Mouse (Mus musculus) heart, embryonic 12.5 days (tissue): Measurements from ENCODE around the gene Ube3b. TPM values are rescaled to one million over a fixed set of nuclear protein-coding genes. Genes with fewer than 3 reads are reported as not detected.

Source experiments
- ATAC-seq: fragments of 200-750 bp; cut with Nextera tagmentation; 2 replicates; pipeline ENCODE4 v1.8.0; 2017; ENCODE audit warnings: moderate TSS enrichment, moderate library complexity; ENCODE audit not compliant: insufficient number of reproducible peaks, low FRiP score
- H3K27ac ChIP-seq: fragments of 300-500 bp; sonication (generic); 2 replicates; pipeline ENCODE4 v1.5.1; 2016; ENCODE audit warnings: mild to moderate bottlenecking, moderate library complexity; ENCODE audit not compliant: poor library complexity, severe bottlenecking
- H3K27me3 ChIP-seq: fragments of 300-500 bp; sonication (generic); replicated peaks from 2 replicates; pipeline ENCODE4 v1.6.1; 2016; ENCODE audit warnings: mild to moderate bottlenecking, moderate library complexity
- H3K36me3 ChIP-seq: fragments of 300-500 bp; sonication (generic); 2 replicates; pipeline ENCODE4 v1.6.1; 2016; ENCODE audit warnings: mild to moderate bottlenecking, moderate library complexity
- H3K4me1 ChIP-seq: fragments of 300-500 bp; sonication (generic); replicated peaks from 2 replicates; pipeline ENCODE4 v1.6.1; 2016; ENCODE audit warnings: mild to moderate bottlenecking
- H3K4me2 ChIP-seq: fragments of 300-500 bp; sonication (generic); 2 replicates; pipeline ENCODE4 v1.6.1; 2016; ENCODE audit warnings: mild to moderate bottlenecking, moderate library complexity
- H3K4me3 ChIP-seq: fragments of 300-500 bp; sonication (generic); 2 replicates; pipeline ENCODE4 v1.5.1; 2016; ENCODE audit warnings: mild to moderate bottlenecking
- H3K9ac ChIP-seq: fragments of 300-500 bp; sonication (generic); 2 replicates; pipeline ENCODE4 v1.6.1; 2016; ENCODE audit warnings: mild to moderate bottlenecking, moderate library complexity
- H3K9me3 ChIP-seq: fragments of 300-500 bp; sonication (generic); replicated peaks from 2 replicates; pipeline ENCODE4 v1.6.1; 2016; ENCODE audit warnings: mild to moderate bottlenecking, moderate library complexity
- WGBS: fragments of 180-500 bp; shearing (Covaris S2); methylation state at CpG from one replicate; pipeline ENCODE4 v1.1.7; 2016; 5-methylcytosine and 5-hydroxymethylcytosine counted together
- microRNA-seq: library from miRNA; unstranded; fragments of <30 nt; microRNA quantifications from one replicate; pipeline ENCODE4, GENCODE M21; 2017
- polyA plus RNA-seq: library from polyadenylated mRNA; unstranded; fragments of >200 nt; fragmentation: Nextera tagmentation; extraction: Ambion mirVana; gene quantifications from 2 replicates; pipeline ENCODE4 v1.2.1, GENCODE M21; 2016

Ube3b gene
- polyA plus RNA-seq, 1 experiment from 2014 or later: 57.0 TPM

- WGBS: 79% methylated on average over 24 of the region's 24 CpGs
- Histone ChIP-seq H3K27ac (no peak overlapping the region), H3K36me3 (no peaks in the 10 kb centered on the region), H3K4me2 (no peak overlapping the region), H3K4me3 (no peak overlapping the region), H3K4me1 (peaks cover 25% of the 10 kb centered on the region), H3K27me3 (peaks cover 11% of the 10 kb centered on the region), H3K9me3 (no peaks in the 10 kb centered on the region), H3K9ac (no peak overlapping the region)
- no peak for ATAC-seq
Measured at GRCm38 (mm10) chr5:114462067-114463040, 81.9 kb downstream of the Ube3b start.

- ATAC-seq: no peak
- 62% methylated on average over 2 of the region's 2 CpGs for WGBS
Measured at GRCm38 (mm10) chr5:114464561-114464960, 84.2 kb downstream of the Ube3b start.

GRCm38 (mm10) chr5:114465641-114466040 lies 85.2 kb downstream of the Ube3b start:
- Histone ChIP-seq H3K9me3 (no peaks in the 10 kb centered on the region), H3K4me3 (no peak overlapping the region), H3K27ac (no peak overlapping the region), H3K27me3 (no peaks in the 10 kb centered on the region), H3K9ac (no peak overlapping the region), H3K4me2 (no peak overlapping the region), H3K36me3 (no peaks in the 10 kb centered on the region), H3K4me1 (peaks cover 28% of the 10 kb centered on the region)
- 0 out of 2 replicates have a peak, but pooled peaks have one; percentile 9 for ATAC-seq
- 70% methylated on average over 7 of the region's 7 CpGs for WGBS

More at GRCm38 (mm10) chr5:114464561-114464960, 84.2 kb downstream of the Ube3b start:
- Histone ChIP-seq H3K4me2 (no peak overlapping the region), H3K9ac (no peak overlapping the region), H3K27ac (no peak overlapping the region), H3K36me3 (no peaks in the 10 kb centered on the region), H3K4me3 (no peak overlapping the region), H3K4me1 (peaks cover 28% of the 10 kb centered on the region), H3K9me3 (no peaks in the 10 kb centered on the region), H3K27me3 (peaks cover 4% of the 10 kb centered on the region; the same call in 1 of the 2 replicates)

GRCm38 (mm10) chr5:114467019-114467418 lies 86.6 kb downstream of the Ube3b start:
- Histone ChIP-seq H3K9ac (0 out of 2 replicates have a peak overlapping the region, but pooled peaks have one; percentile 42), H3K27me3 (no peaks in the 10 kb centered on the region), H3K4me3 (peak overlapping the region; percentile 39), H3K9me3 (no peaks in the 10 kb centered on the region), H3K4me2 (peak overlapping the region; percentile 65), H3K27ac (peak overlapping the region; percentile 45), H3K36me3 (no peaks in the 10 kb centered on the region), H3K4me1 (peaks cover 23% of the 10 kb centered on the region)
- ATAC-seq: peak; percentile 38; the same call in 1 of the 2 replicates
- 2% methylated on average over 11 of the region's 11 CpGs for WGBS

- H3K4me3 ChIP-seq: peak overlapping the region; percentile 39
- peak overlapping the region; percentile 45 for H3K27ac ChIP-seq
- H3K4me2 ChIP-seq: peak overlapping the region; percentile 65
- 0% methylated on average over 9 of the region's 13 CpGs for WGBS
- peak; percentile 80 for ATAC-seq
- H3K9ac ChIP-seq: 0 out of 2 replicates have a peak overlapping the region, but pooled peaks have one; percentile 42
- no peaks in the 10 kb centered on the region for H3K9me3 ChIP-seq
- H3K4me1 ChIP-seq: peaks cover 23% of the 10 kb centered on the region
- no peaks in the 10 kb centered on the region for H3K36me3 ChIP-seq
- no peaks in the 10 kb centered on the region for H3K27me3 ChIP-seq
Measured at GRCm38 (mm10) chr5:114467430-114467829, 87.0 kb downstream of the Ube3b start.

- peak overlapping the region; percentile 45 for H3K27ac ChIP-seq
- 63% methylated on average over 4 of the region's 4 CpGs for WGBS
- peak overlapping the region; percentile 65 for H3K4me2 ChIP-seq
- peaks cover 23% of the 10 kb centered on the region for H3K4me1 ChIP-seq
- H3K36me3 ChIP-seq: no peaks in the 10 kb centered on the region
- H3K27me3 ChIP-seq: no peaks in the 10 kb centered on the region
- no peaks in the 10 kb centered on the region for H3K9me3 ChIP-seq
- no peak for ATAC-seq
- H3K4me3 ChIP-seq: no peak overlapping the region
- H3K9ac ChIP-seq: no peak overlapping the region
Measured at GRCm38 (mm10) chr5:114468007-114468406, 87.6 kb downstream of the Ube3b start.

- no peaks in the 10 kb centered on the region for H3K9me3 ChIP-seq
- ATAC-seq: no peak
- H3K27me3 ChIP-seq: 0 out of 2 replicates have a peak, but pooled peaks cover 9% of the 10 kb centered on the region
- peaks cover 23% of the 10 kb centered on the region for H3K4me1 ChIP-seq
- H3K36me3 ChIP-seq: no peaks in the 10 kb centered on the region
- WGBS: 75% methylated on average over 3 of the region's 3 CpGs
- H3K9ac ChIP-seq: no peak overlapping the region
- H3K4me2 ChIP-seq: no peak overlapping the region
- H3K4me3 ChIP-seq: no peak overlapping the region
- H3K27ac ChIP-seq: no peak overlapping the region
Measured at GRCm38 (mm10) chr5:114470359-114470758, 90.0 kb downstream of the Ube3b start.

Small RNA genes within 50 kb of the gene (microRNA-seq; reads per million reads assigned to microRNA genes)
- gene Mir7027: not detected

Other genes with a start within 250 kb of the Ube3b start
- gene Acacb, start 234.1 kb upstream of the Ube3b start, polyA plus RNA-seq: 16.1 and 16.9 TPM in 2 replicates
- not detected in 2 replicates for gene Foxn4, start 106.8 kb upstream of the Ube3b start, polyA plus RNA-seq
- gene Myo1h, start 91.4 kb upstream of the Ube3b start, polyA plus RNA-seq: 0.64 and 0.68 TPM in 2 replicates
- gene Kctd10, start 99 bp upstream of the Ube3b start, polyA plus RNA-seq: 108 and 111 TPM in 2 replicates
- gene Mmab, start 63.5 kb downstream of the Ube3b start, polyA plus RNA-seq: 27.8 and 29.2 TPM in 2 replicates
- 23.3 and 24.3 TPM in 2 replicates for gene Mvk, start 63.7 kb downstream of the Ube3b start, polyA plus RNA-seq
- gene Fam222a, start 187.4 kb downstream of the Ube3b start, polyA plus RNA-seq: 0.63 and 1.1 TPM in 2 replicates